Mouse (Mus musculus) ES-CJ7 (cell line): ENCODE data around the gene Col16a1.
A peak's percentile ranks its signal among the peaks of the same experiment; 100 is the strongest.

Experiments used
- DNase-seq: peaks from one replicate; pipeline ENCODE4 v3.0.0; 2011; ENCODE audit warnings: low read depth, low spot score

Gene Col16a1

GRCm38 (mm10) chr4:130047331-130048202 lies at the start of gene Col16a1:
Gene Col16a1 (plus strand): TSS chr4:130047840.
- peak; percentile 23 for DNase-seq

DNA sequence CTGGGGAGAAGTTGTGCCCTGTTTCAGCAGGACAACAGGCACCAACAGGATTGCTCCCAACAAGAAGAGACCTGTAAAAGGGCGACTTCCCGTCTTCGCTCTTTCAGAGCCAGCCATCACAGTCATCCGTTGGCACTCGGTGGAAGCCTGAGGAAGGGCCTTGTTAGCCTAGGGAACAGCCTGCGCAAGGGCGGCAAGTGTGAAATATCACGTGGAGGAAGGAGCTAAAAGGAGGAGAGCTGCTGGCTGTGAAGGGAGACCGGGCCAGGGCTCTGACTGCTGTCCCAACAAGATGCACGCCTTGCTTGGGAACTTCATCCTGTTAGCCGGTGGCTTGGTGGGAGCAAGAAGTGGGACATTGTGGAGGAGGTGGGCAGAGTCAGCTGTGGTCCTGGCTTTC lies 49.5 kb upstream of the Col16a1 start:
- DNase-seq = no peak

GRCm38 (mm10) chr4:130001710-130002109 lies 45.9 kb upstream of the Col16a1 start:
- DNase-seq = no peak

DNA sequence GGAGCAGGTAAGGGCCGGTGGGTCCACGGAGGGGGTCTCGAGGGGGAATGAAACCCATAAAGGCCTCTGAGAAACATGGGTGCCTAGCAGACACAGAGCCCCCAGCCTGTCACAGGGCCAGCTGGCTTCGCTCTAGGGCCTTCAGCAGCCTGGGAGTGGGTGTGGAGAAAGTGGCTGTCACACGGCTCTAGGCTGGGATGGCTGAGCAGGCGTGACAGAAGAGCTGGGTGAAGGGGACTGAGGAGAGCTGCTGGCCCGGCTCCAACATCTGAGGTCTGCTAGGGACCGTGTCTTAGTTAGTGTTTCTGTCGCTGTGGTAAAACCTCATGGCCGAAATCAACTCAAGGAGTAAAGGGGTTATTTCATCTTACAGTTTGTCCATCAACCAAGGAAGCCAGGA lies 45.5 kb upstream of the Col16a1 start:
- no peak for DNase-seq

DNA sequence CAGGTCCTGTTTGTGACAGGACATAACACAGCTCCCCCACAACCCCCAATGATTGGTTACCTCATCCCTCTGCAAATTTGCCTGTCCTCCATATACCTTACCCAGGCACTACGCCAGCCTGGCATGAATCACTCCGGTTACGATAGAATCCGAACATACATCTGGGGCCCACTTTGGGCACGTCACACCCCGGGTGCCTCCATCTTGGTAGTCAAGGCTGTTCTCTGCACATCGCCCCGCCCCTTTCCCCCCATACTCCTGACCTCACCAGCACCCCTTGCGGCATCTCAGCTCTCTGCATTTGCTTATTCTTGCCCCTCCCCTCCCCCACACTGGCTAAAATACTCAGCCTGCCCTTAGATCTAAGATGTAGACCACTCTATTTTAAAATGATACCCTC lies 42.0 kb upstream of the Col16a1 start:
- DNase-seq = peak; percentile 91

DNA sequence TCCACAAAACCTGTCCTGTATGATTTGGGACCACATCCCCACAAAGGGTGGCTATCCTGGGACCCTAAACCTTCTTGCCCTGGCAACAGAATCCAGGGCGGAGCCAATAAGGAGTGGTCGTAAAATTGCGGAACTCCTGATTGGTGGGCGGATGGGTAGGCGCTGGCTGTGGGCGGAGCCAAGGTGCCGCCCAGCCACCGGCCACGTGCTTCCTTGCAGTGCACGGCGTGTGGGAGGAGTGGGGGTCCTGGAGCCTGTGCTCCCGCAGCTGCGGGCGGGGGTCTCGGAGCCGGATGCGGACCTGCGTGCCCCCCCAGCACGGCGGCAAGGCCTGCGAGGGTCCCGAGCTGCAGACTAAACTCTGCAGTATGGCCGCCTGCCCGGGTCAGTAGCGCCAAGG lies 41.1 kb upstream of the Col16a1 start:
- peak; percentile 73 for DNase-seq

- no peak for DNase-seq
Measured at GRCm38 (mm10) chr4:130009043-130009442, 38.6 kb upstream of the Col16a1 start.

GRCm38 (mm10) chr4:130010723-130011122 lies 36.9 kb upstream of the Col16a1 start:
- DNase-seq = no peak

- DNase-seq = no peak
Measured at GRCm38 (mm10) chr4:130012234-130012633, 35.4 kb upstream of the Col16a1 start.

DNA sequence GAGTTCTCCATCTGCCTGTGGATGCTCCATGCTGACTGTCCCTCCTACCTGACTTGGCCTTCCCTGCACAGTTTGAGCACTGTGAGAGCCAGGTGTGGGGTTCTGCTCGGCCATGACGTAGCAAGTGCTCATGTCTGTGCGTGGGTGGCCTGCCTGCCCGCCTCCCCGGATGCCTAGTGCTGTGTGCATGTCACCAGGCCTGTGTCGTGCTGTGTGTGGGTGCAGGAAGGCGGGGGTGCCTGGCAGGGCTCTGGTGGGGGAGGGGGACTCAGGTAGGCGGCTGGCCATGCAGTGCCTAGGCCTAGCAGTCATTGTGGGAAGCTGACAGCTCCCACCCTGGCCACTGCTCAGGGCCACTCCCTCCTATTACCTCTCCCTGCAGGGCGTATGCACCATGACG lies 34.5 kb upstream of the Col16a1 start:
- no peak for DNase-seq

DNA sequence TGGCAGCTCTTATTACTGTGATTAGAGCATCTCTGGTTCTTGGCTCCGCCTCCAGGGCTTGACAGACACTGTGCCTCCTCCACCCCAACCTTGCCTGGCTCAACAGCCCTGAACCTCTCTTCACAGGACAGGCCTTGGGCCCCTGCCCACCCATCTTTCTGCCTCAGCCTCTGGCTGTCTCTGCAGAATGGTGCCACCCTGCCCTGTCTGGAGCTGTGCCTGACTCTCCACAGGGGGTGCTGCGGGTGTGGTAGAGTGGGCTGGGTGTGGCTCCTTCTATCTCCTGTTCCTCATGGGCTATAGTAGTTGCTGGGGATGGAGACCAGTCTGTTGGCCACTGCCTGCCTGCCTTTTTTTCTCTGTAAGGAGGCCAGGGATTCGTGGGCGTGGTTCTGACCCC lies 31.6 kb upstream of the Col16a1 start:
- DNase-seq = no peak

DNA sequence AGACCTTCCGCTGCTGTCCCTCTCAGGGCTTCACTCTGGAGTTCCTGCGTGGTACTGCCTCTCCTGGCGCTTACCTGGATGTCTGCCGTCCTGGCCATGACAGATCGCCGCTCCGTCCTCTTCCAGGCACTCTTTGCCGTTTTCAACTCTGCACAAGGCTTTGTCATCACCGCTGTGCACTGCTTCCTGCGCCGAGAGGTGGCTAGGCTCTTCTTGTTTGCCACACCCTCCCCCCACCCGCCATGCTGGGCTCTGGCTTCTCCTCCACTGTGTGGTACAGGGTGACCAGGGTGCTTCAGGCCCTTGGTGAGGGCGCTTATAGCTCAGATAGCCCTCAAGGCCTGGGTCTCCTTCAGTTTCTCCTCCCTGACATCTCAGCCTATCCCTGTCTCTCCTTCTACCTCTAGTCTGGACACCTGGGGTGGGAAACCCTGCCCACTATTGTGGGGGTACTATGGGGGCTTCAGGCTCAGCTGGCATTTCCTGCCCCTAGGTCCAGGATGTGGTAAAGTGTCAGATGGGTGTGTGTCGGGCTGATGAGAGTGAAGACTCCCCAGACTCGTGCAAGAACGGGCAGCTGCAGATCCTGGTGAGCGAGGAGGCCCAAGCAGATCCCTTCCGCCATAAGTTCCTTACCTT lies 30.5 kb upstream of the Col16a1 start:
- DNase-seq = no peak

- no peak for DNase-seq
Measured at GRCm38 (mm10) chr4:130022952-130023351, 24.7 kb upstream of the Col16a1 start.

GRCm38 (mm10) chr4:130023511-130024231 lies 24.0 kb upstream of the Col16a1 start:
- DNase-seq = no peak

DNA sequence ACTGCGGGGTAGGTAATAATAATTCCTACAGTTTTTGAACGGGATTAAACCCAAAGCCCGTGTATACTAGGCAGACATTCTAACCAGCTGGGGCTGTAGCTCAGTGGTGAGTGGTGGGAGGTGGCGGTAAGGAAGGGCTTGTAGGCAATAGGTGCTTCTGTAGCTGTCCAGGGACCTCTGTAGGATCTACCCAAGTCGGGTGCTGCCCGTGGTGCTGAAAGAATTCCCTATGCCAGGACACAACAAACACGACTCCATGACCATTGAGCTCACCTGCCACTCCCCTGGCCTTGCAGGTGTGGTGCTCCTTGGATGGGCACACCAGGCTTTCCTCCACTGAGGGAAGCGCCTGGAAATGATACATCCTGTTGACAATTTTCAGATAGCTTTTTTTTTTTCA lies 22.1 kb upstream of the Col16a1 start:
- DNase-seq = no peak

GRCm38 (mm10) chr4:130031146-130031545 lies 16.5 kb upstream of the Col16a1 start:
- DNase-seq = no peak

- no peak for DNase-seq
Measured at GRCm38 (mm10) chr4:130033496-130033895, 14.1 kb upstream of the Col16a1 start.

DNA sequence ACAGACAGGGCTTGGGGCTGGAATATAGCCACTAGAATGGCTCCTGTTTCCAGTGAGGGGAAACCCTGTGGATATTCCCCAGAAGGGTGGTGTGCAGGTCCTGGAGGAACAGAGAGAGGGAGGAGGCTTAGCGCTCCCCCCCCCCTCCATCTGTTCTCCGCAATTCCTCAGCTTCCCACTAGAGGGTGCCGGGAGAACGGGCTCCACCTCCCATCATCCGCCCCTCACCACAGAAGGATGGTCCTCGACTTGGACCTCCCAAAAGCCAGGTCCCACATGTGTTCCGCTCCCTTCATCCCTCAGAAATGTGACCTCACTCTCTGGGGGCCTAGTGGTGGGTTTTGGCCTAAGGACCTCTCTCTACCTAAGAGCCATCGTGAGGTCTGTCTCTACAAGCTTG lies 11.5 kb upstream of the Col16a1 start:
- peak; percentile 28 for DNase-seq

GRCm38 (mm10) chr4:130036573-130037401 lies 10.9 kb upstream of the Col16a1 start:
- no peak for DNase-seq

DNA sequence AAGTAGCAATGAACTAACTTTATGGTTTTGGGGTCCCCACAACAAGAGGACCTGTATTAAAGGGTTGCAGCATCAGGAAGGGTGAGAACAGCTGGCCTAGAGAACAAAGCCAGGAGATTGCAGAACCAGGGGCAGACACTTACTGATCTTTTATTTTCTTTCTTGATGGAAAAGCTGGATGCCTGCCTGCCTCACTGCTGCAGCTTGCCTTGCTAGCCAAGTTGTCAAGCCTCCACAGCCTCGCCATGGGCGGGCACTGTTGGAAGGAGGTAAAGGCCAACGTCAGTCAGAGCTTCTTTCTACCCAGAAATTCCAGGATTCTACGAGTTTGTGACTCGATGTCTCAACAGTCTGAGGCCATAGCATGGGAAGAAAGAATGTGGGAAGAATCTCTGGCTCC lies 8.3 kb upstream of the Col16a1 start:
- DNase-seq = no peak

- DNase-seq = no peak
Measured at GRCm38 (mm10) chr4:130041076-130041475, 6.6 kb upstream of the Col16a1 start.

DNA sequence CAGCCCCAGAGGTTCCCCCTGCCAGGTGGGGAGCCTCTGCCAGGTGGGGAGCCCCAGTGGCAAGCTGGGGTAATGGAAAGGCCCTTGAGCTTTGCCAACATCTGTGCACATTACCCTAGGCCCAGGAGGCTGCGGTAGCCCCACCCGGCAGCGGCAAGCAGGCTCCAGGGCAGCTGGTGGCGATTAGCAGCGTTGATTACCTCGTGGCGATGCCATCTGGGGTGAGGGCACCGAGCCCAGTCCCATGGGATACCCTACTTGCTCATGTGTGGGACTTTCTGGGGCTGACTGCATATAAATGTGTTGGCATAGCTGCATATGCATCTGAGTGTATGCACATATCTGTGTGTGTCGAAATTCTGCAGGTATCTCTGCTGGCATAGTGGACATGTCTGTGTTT lies 3.4 kb upstream of the Col16a1 start:
- DNase-seq = no peak
